Mouse (Mus musculus): ENCODE data around the gene Trmt2b. TPM values are rescaled to one million over a fixed set of nuclear protein-coding genes. Genes with fewer than 3 reads are reported as not detected.

The Trmt2b gene
- total and polyA plus RNA-seq, 3 experiments, result 16.7 to 26.4 (median 19.2) TPM

DNA sequence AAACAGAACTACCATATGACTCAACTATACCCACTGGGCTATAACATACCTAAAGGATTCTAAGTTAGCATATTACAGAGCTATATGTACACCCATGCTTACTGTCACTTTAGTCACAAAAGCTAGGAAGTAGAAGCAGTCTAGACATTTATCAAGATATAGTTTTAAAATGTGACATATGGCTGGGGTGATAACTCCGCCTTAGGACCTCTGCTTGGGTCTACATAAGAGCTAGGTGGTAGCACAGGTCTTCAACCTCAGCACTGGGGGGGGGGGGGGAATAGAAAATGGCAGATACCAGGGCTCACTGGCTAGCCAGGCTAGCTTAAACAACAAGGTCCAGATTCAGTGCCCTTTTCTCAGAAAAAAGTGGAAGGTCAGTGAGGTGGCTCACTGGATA, 43.7 kb downstream of the Trmt2b start:
- H3K27ac ChIP-seq (ENCODE audit: insufficient read depth, low read depth), result no peak overlapping the region
- H3K9ac ChIP-seq (ENCODE audit: insufficient read depth, low read depth), result no peak overlapping the region
- TF ChIP-seq ETS1 (conservative IDR thresholded peaks at IDR 0.05; ENCODE audit: low read depth, low read length) (no peak), CHD1 (IDR thresholded peaks at IDR 0.05; ENCODE audit: low read depth, low read length) (no peak), EP300 (IDR thresholded peaks at IDR 0.05; ENCODE audit: low read length) (no peak), ZKSCAN1 (IDR thresholded peaks at IDR 0.05; ENCODE audit: borderline replicate concordance, low read depth, low read length) (no peak), BHLHE40 (IDR thresholded peaks at IDR 0.05; ENCODE audit: low read depth, low read length) (no peak), MYC (IDR thresholded peaks at IDR 0.05; ENCODE audit: low read depth, low read length) (no peak), USF1 (IDR thresholded peaks at IDR 0.05; ENCODE audit: low read depth, low read length) (no peak), POLR2A (IDR thresholded peaks at IDR 0.05; ENCODE audit: low read depth, low read length) (no peak), TBP (conservative IDR thresholded peaks at IDR 0.05; ENCODE audit: low read depth, low read length) (no peak), IRF4 (IDR thresholded peaks at IDR 0.05; ENCODE audit: low read depth, low read length) (no peak), TCF12 (IDR thresholded peaks at IDR 0.05; ENCODE audit: low read depth, low read length) (no peak), ELF1 (IDR thresholded peaks at IDR 0.05; ENCODE audit: low read depth, low read length) (no peak), MEF2A (IDR thresholded peaks at IDR 0.05; ENCODE audit: borderline replicate concordance, low read depth, low read length) (no peak), JUN (IDR thresholded peaks at IDR 0.05; ENCODE audit: insufficient read depth, low read depth, low read length) (no peak)
- no peaks in the 10 kb centered on the region for H3K4me1 ChIP-seq (ENCODE audit: control insufficient read depth in 1 of 2, insufficient read depth in 2 of 2)
- in situ Hi-C loops (cut with MboI; ENCODE audit: low pct_ligation_motif_present, low pct_unique_long_range_greater_than_20kb, low sequenced_read_pairs) (no loop called here), dilution Hi-C loops (cut with MboI; ENCODE audit: extremely low pct_ligation_motif_present, extremely low pct_unique_long_range_greater_than_20kb, low sequenced_read_pairs) (no loop called here)
- no peaks in the 10 kb centered on the region for H3K9me3 ChIP-seq (replicated peaks; ENCODE audit: low read length)
- peaks cover 5 to 26% of the 10 kb centered on the region in 2 experiments for H3K36me3 ChIP-seq (replicated peaks in 1 of 2; ENCODE audit: control insufficient read depth in 1 of 2, insufficient read depth in 1 of 2, low read length in 1 of 2)
- no peak overlapping the region for H3K4me3 ChIP-seq (replicated peaks in 1 of 3; ENCODE audit: low read depth in 2 of 3, low read length in 2 of 3, poor library complexity in 1 of 3)
- no peaks in the 10 kb centered on the region for H3K27me3 ChIP-seq (replicated peaks)
- H3K4me2 ChIP-seq (ENCODE audit: insufficient read depth, low read depth, poor library complexity, severe bottlenecking), result no peak overlapping the region
- no peak for DNase-seq (ENCODE audit: extremely low read depth)
- H3K79me2 ChIP-seq (replicated peaks; ENCODE audit: control insufficient read depth, extremely low read depth, insufficient read depth, poor library complexity, severe bottlenecking), result no peaks in the 10 kb centered on the region

DNA sequence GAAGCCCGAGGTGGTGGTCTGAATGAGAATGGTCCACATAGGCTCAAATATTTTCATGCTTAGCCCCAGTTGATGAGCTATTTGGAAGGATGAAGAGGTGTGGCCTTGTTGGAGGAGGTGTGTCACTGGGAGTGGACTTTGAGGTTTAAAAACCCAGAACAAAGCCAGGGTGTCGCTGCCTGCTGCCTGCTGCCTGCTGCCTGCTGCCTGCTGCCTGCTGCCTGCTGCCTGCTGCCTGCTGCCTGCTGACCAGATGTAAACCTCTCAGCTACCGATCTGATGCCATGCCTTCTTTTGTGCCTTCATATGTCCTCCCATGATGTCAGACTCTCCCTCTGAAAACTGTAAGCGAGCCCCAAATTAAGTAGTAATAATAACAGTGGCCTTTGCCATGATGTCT, 54.9 kb downstream of the Trmt2b start, which contains the start of gene Nox1:
TSS of gene Nox1 (minus strand) at position 101 of the 400 bp plus-strand sequence.
- DNase-seq (ENCODE audit: extremely low read depth), result no peak
- TF ChIP-seq ETS1 (conservative IDR thresholded peaks at IDR 0.05; ENCODE audit: low read depth, low read length), result no peak
- TF ChIP-seq PAX5 (IDR thresholded peaks at IDR 0.05; ENCODE audit: low read length), result no peak
- TF ChIP-seq MAFK (IDR thresholded peaks at IDR 0.05; ENCODE audit: insufficient replicate concordance, low read length), result no peak
- TF ChIP-seq NELFE (IDR thresholded peaks at IDR 0.05; ENCODE audit: low read depth, low read length), result no peak
- TF ChIP-seq ELF1 (IDR thresholded peaks at IDR 0.05; ENCODE audit: low read depth, low read length), result no peak
- TF ChIP-seq POLR2A (IDR thresholded peaks at IDR 0.05; ENCODE audit: low read depth, low read length), result no peak
- no peak for TF ChIP-seq UBTF (IDR thresholded peaks at IDR 0.05; ENCODE audit: low read depth, low read length)
- TF ChIP-seq USF1 (IDR thresholded peaks at IDR 0.05; ENCODE audit: low read depth, low read length), result no peak
- TF ChIP-seq ZMIZ1 (IDR thresholded peaks at IDR 0.05; ENCODE audit: low read depth, low read length), result no peak
- no peak for TF ChIP-seq CHD1 (IDR thresholded peaks at IDR 0.05; ENCODE audit: low read depth, low read length)
- no peak for TF ChIP-seq RCOR1 (conservative IDR thresholded peaks at IDR 0.05; ENCODE audit: low read depth, low read length)
- no peak for TF ChIP-seq MYC (IDR thresholded peaks at IDR 0.05; ENCODE audit: low read depth, low read length)
- no peak for TF ChIP-seq JUN (IDR thresholded peaks at IDR 0.05; ENCODE audit: insufficient read depth, low read depth, low read length)
- no peak for TF ChIP-seq IRF4 (IDR thresholded peaks at IDR 0.05; ENCODE audit: low read depth, low read length)
- Histone ChIP-seq H3K27me3 (replicated peaks) (no peaks in the 10 kb centered on the region), H3K27ac (ENCODE audit: insufficient read depth, low read depth) (no peak within 1 kb of the TSS), H3K4me2 (ENCODE audit: insufficient read depth, low read depth, poor library complexity, severe bottlenecking) (no peak within 1 kb of the TSS), H3K79me2 (replicated peaks; ENCODE audit: control insufficient read depth, extremely low read depth, insufficient read depth, poor library complexity, severe bottlenecking) (no peaks in the 10 kb centered on the region), H3K9me3 (replicated peaks; ENCODE audit: low read length) (no peaks in the 10 kb centered on the region), H3K4me3 (replicated peaks in 1 of 3; ENCODE audit: low read depth in 2 of 3, low read length in 2 of 3, poor library complexity in 1 of 3) (no peak within 1 kb of the TSS), H3K36me3 (replicated peaks in 1 of 2; ENCODE audit: control insufficient read depth in 1 of 2, insufficient read depth in 1 of 2, low read length in 1 of 2) (peaks cover 33 to 57% of the 10 kb centered on the region in 2 experiments), H3K4me1 (ENCODE audit: control insufficient read depth in 1 of 2, insufficient read depth in 2 of 2) (no peaks in the 10 kb centered on the region), H3K9ac (ENCODE audit: insufficient read depth, low read depth) (no peak within 1 kb of the TSS)
- dilution Hi-C loops (cut with MboI; ENCODE audit: extremely low pct_ligation_motif_present, extremely low pct_unique_long_range_greater_than_20kb, low sequenced_read_pairs), result no loop called here
- in situ Hi-C loops (cut with MboI; ENCODE audit: low pct_ligation_motif_present, low pct_unique_long_range_greater_than_20kb, low sequenced_read_pairs), result loop anchor here (10.0 kb wide), 1 partner anchor 87 kb away; no protein-coding TSS in a partner anchor

Measured in CH12.LX (cell line).